Mouse (Mus musculus) heart, adult 2 months (tissue): ENCODE measurements at regions not wholly inside any gene's neighbourhood (a gene's known extent, or its start where the extent isn't known, plus 50 kb on each side); places are given as distances from the start of the nearest gene placed in this dataset.

Source experiments
- DNase-seq, 2 experiments: peaks; one replicate each; pipeline ENCODE4 v3.0.0; 2021
- H3K27ac ChIP-seq: fragments of 200-600 bp; 2 replicates; pipeline ENCODE4 v1.8.1; 2022
- H3K27me3 ChIP-seq: fragments of 200-500 bp; 2 replicates; pipeline ENCODE4 v1.6.1; 2012; ENCODE audit warnings: mild to moderate bottlenecking, low read length, inconsistent platforms, mixed read lengths; ENCODE audit not compliant: control insufficient read depth, insufficient read depth
- H3K36me3 ChIP-seq: fragments of 200-500 bp; 2 replicates; pipeline ENCODE4 v1.6.1; 2012; ENCODE audit warnings: low read length, inconsistent platforms; ENCODE audit not compliant: control insufficient read depth, insufficient read depth
- H3K4me1 ChIP-seq: fragments of 200-500 bp; 2 replicates; pipeline ENCODE4 v1.6.1; 2011; ENCODE audit warnings: low read length; ENCODE audit not compliant: control insufficient read depth, insufficient read depth
- H3K4me3 ChIP-seq: fragments of 200-600 bp; 2 replicates; pipeline ENCODE4 v1.8.1; 2022
- H3K79me2 ChIP-seq: fragments of 200-500 bp; replicated peaks from 2 replicates; pipeline ENCODE4 v1.6.1; 2012; ENCODE audit warnings: mild to moderate bottlenecking, inconsistent platforms, low read length, moderate library complexity, mixed read lengths; ENCODE audit not compliant: control insufficient read depth, insufficient read depth
- H3K9ac ChIP-seq: fragments of 200-500 bp; 2 replicates; pipeline ENCODE4 v1.6.1; 2012; ENCODE audit warnings: low read depth, mild to moderate bottlenecking, control low read depth, inconsistent platforms, low read length, mixed read lengths
- CTCF ChIP-seq: fragments of 200-600 bp; IDR thresholded peaks from 2 replicates; pipeline ENCODE4 v1.8.1; 2022; ENCODE audit warnings: antibody characterized with exemption, mild to moderate bottlenecking, moderate library complexity
- EP300 ChIP-seq: fragments of 200-500 bp; IDR thresholded peaks from 2 replicates; pipeline ENCODE4 v1.6.1; 2011; ENCODE audit warnings: low read depth, low read length, control low read depth; ENCODE audit not compliant: insufficient read depth
- POLR2A ChIP-seq: fragments of 200-500 bp; IDR thresholded peaks from 2 replicates; pipeline ENCODE4 v1.6.1; 2011; ENCODE audit warnings: mild to moderate bottlenecking, low read depth, low read length, control low read depth; ENCODE audit not compliant: insufficient read depth
- WGBS: fragments of 180-500 bp; shearing (Covaris S2); methylation state at CpG from one replicate; pipeline ENCODE4 v1.1.7; 2018; 5-methylcytosine and 5-hydroxymethylcytosine counted together
- intact Hi-C: fragments of 180-260 bp; cut with DNase I; formaldehyde crosslinking; loops from one replicate; pipeline ENCODE4 v1.15.1; 2025

DNA sequence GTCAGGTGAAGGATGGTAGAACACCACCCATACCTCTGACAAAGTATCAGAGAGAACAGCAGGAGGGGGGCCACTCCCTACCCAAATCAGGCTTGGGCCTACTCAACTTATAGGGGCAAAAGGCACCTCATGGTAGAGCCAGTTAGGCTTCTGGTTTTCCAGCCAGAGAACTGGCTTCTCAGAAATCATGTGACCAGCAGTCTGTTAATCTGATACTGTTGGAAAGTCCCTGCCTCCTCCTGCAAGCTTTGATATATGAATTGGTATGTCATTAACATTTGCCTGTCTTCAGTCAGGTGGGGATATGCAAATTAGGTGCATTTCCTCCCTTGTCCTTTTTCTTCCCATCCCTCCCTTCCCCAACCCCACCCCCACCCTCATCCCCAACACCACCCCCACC lies 71.7 kb downstream of the 3110018I06Rik start:
- no peaks in the 10 kb centered on the region for H3K4me1 ChIP-seq
- H3K9ac ChIP-seq, result no peak overlapping the region
- no peaks in the 10 kb centered on the region for H3K27me3 ChIP-seq
- H3K4me3 ChIP-seq, result no peak overlapping the region
- intact Hi-C loops, result no loop called here
- no peak overlapping the region for H3K27ac ChIP-seq
- no peak for DNase-seq
- H3K79me2 ChIP-seq, result no peaks in the 10 kb centered on the region
- no peaks in the 10 kb centered on the region for H3K36me3 ChIP-seq
- TF ChIP-seq POLR2A (no peak), CTCF (no peak), EP300 (no peak)

DNA sequence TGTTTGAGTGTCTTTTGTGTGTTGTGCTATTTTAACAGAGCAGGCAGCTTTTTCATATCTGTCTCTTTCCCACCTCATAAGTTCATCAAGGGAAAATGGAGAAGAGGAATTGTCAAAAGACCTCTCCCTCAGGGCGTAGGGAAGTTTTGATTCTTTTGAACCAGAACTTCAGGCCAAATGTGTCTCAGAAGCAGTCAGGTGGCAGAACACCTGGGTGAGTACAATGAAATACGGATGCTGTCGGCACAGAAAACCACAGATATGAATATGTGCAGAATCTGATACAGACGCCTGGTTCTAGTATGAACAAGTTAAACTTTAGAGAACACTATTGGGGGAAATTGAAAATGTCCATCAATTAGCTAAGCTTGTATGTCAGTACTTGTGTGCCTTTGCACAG lies 84.2 kb downstream of the 3110018I06Rik start:
- H3K79me2 ChIP-seq, result no peaks in the 10 kb centered on the region
- H3K27ac ChIP-seq, result no peak overlapping the region
- no peaks in the 10 kb centered on the region for H3K36me3 ChIP-seq
- intact Hi-C loops, result no loop called here
- no peak overlapping the region for H3K9ac ChIP-seq
- H3K4me3 ChIP-seq, result no peak overlapping the region
- no peak for TF ChIP-seq EP300
- TF ChIP-seq POLR2A, result no peak
- TF ChIP-seq CTCF, result no peak
- 89% methylated on average over 4 of the region's 4 CpGs for WGBS
- no peaks in the 10 kb centered on the region for H3K4me1 ChIP-seq
- no peak for DNase-seq
- no peaks in the 10 kb centered on the region for H3K27me3 ChIP-seq

DNA sequence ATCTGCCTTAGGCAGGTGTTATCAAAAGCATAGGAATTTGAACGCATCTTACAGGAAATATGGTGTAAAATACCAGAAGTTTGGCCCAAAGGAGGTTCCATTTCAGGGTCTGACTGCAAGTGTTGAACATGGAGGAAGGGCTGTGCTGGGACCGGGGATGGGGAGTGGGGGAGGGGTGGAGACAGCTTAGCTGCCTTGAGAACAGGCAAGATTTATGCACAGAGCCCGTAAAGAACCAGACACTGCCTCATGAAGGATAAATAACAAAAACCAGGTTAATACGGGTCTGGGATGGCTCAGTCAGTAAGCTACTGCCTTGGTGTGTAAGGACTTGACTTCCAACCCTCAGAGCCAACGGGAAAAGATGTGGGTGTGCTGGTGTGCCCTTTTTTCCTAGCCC lies 91.1 kb downstream of the 3110018I06Rik start:
- H3K36me3 ChIP-seq, result no peaks in the 10 kb centered on the region
- H3K27me3 ChIP-seq, result no peaks in the 10 kb centered on the region
- DNase-seq, result no peak
- TF ChIP-seq EP300 (no peak), POLR2A (no peak), CTCF (no peak)
- 75% methylated on average over 5 of the region's 5 CpGs for WGBS
- H3K27ac ChIP-seq, result no peak overlapping the region
- H3K9ac ChIP-seq, result no peak overlapping the region
- H3K4me3 ChIP-seq, result no peak overlapping the region
- intact Hi-C loops, result no loop called here
- no peaks in the 10 kb centered on the region for H3K79me2 ChIP-seq
- H3K4me1 ChIP-seq, result no peaks in the 10 kb centered on the region

- Histone ChIP-seq H3K9ac (no peak overlapping the region), H3K27me3 (no peaks in the 10 kb centered on the region), H3K4me3 (no peak overlapping the region), H3K36me3 (no peaks in the 10 kb centered on the region), H3K27ac (no peak overlapping the region), H3K79me2 (no peaks in the 10 kb centered on the region), H3K4me1 (no peaks in the 10 kb centered on the region)
- no peak for DNase-seq
- intact Hi-C loops, result no loop called here
- no peak for TF ChIP-seq CTCF
- no peak for TF ChIP-seq EP300
- TF ChIP-seq POLR2A, result no peak
- 34% methylated on average over 11 of the region's 11 CpGs for whole genome bisulfite sequencing
Measured at GRCm38 (mm10) chr12:107583151-107583720, 94.8 kb downstream of the 3110018I06Rik start.

- no peak for DNase-seq
- Histone ChIP-seq H3K79me2 (no peaks in the 10 kb centered on the region), H3K4me3 (no peak overlapping the region), H3K36me3 (no peaks in the 10 kb centered on the region), H3K27me3 (no peaks in the 10 kb centered on the region), H3K9ac (no peak overlapping the region), H3K4me1 (no peaks in the 10 kb centered on the region), H3K27ac (no peak overlapping the region)
- TF ChIP-seq EP300 (no peak), CTCF (no peak), POLR2A (no peak)
- intact Hi-C loops, result no loop called here
- WGBS, result 67% methylated on average over 9 of the region's 9 CpGs
Measured at GRCm38 (mm10) chr12:107585696-107586225, 97.3 kb downstream of the 3110018I06Rik start.

DNA sequence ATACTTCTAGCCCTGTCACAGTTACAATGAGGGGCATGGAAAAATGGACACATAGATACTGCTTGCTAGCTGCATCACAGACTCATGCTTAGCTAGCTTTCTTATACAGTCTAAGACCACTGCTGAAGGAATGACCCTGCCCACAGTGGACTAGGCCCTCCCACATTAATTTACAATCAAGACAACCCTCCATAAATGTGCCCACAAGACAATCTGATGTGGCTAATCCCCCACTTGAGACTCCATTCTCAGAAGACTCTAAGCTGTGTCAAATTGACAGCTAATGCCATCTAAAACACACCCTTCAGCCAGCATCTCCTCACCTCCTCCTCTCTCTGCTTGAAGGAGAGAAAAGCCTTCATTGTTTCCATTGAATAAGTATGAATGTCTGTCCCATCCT lies 107.8 kb downstream of the 3110018I06Rik start:
- Histone ChIP-seq H3K36me3 (no peaks in the 10 kb centered on the region), H3K9ac (no peak overlapping the region), H3K4me3 (no peak overlapping the region), H3K27ac (no peak overlapping the region), H3K79me2 (no peaks in the 10 kb centered on the region), H3K27me3 (no peaks in the 10 kb centered on the region), H3K4me1 (no peaks in the 10 kb centered on the region)
- TF ChIP-seq EP300 (no peak), POLR2A (no peak), CTCF (no peak)
- intact Hi-C loops, result no loop called here
- no peak for DNase-seq
